Mouse (Mus musculus) embryonic fibroblast, embryonic 13.5 days (primary cell): ENCODE measurements around the gene Pknox1. TPM values are rescaled to one million over a fixed set of nuclear protein-coding genes. Genes with fewer than 3 reads are reported as not detected.

Experiments used
- H3K27ac ChIP-seq: 2 replicates; pipeline ENCODE4 v1.5.1; 2012; ENCODE audit warnings: low read length, control low read depth, inconsistent platforms; ENCODE audit not compliant: insufficient read depth
- H3K4me1 ChIP-seq: 2 replicates; pipeline ENCODE4 v1.6.1; 2011; ENCODE audit warnings: low read length; ENCODE audit not compliant: control insufficient read depth, insufficient read depth
- H3K4me3 ChIP-seq: 2 replicates; pipeline ENCODE4 v1.5.1; 2011; ENCODE audit warnings: mild to moderate bottlenecking, control low read depth, low read length; ENCODE audit not compliant: insufficient read depth
- CTCF ChIP-seq: IDR thresholded peaks from 2 replicates; pipeline ENCODE4 v1.5.1; 2011; ENCODE audit warnings: mild to moderate bottlenecking, control low read depth, low read length, moderate library complexity, borderline replicate concordance; ENCODE audit not compliant: insufficient read depth
- POLR2A ChIP-seq: IDR thresholded peaks from 2 replicates; pipeline ENCODE4 v1.6.1; 2011; ENCODE audit warnings: low read depth, mild to moderate bottlenecking, control low read depth, low read length, moderate library complexity
- polyA plus RNA-seq: library from polyadenylated mRNA; stranded (reverse); fragments of >200 nt; gene quantifications from 2 replicates; pipeline ENCODE4 v1.2.4, GENCODE M21; 2011; ENCODE audit warnings: low read depth; ENCODE audit not compliant: missing spikeins, insufficient read length

Gene Pknox1
- polyA plus RNA-seq, 1 experiment = 16.6 TPM

GRCm38 (mm10) chr17:31565141-31566056 is 865 bp downstream of the Pknox1 start:
- peak overlapping the region; percentile 62 for H3K4me3 ChIP-seq
- H3K4me1 ChIP-seq = peaks cover 9% of the 10 kb centered on the region
- TF ChIP-seq POLR2A (0 out of 2 replicates have a peak, but pooled peaks have one; percentile 27), CTCF (no peak)
- peak overlapping the region; percentile 79 for H3K27ac ChIP-seq

- H3K27ac ChIP-seq = no peak overlapping the region
- H3K4me1 ChIP-seq = peaks cover 15% of the 10 kb centered on the region
- peak overlapping the region; percentile 62 for H3K4me3 ChIP-seq
- TF ChIP-seq POLR2A = no peak
- no peak for TF ChIP-seq CTCF
These were observed 1.7 kb downstream of the Pknox1 start for GRCm38 (mm10) chr17:31566276-31566675.

- H3K27ac ChIP-seq = no peak overlapping the region
- TF ChIP-seq CTCF (no peak), POLR2A (no peak)
- H3K4me3 ChIP-seq = no peak overlapping the region
- peaks cover 15% of the 10 kb centered on the region for H3K4me1 ChIP-seq
These were observed 5.2 kb downstream of the Pknox1 start for GRCm38 (mm10) chr17:31569756-31570155.

- TF ChIP-seq CTCF = no peak
- TF ChIP-seq POLR2A = no peak
- no peak overlapping the region for H3K4me3 ChIP-seq
- peaks cover 15% of the 10 kb centered on the region for H3K4me1 ChIP-seq
- peak overlapping the region; percentile 62 for H3K27ac ChIP-seq
These were observed 5.9 kb downstream of the Pknox1 start for GRCm38 (mm10) chr17:31570321-31570925.

GRCm38 (mm10) chr17:31571689-31572088 is 7.2 kb downstream of the Pknox1 start:
- peaks cover 9% of the 10 kb centered on the region for H3K4me1 ChIP-seq
- TF ChIP-seq POLR2A (no peak), CTCF (no peak)
- no peak overlapping the region for H3K4me3 ChIP-seq
- H3K27ac ChIP-seq = no peak overlapping the region

- Histone ChIP-seq H3K4me3 (no peak overlapping the region), H3K27ac (no peak overlapping the region), H3K4me1 (peaks cover 5% of the 10 kb centered on the region)
- TF ChIP-seq CTCF (no peak), POLR2A (no peak)
These were observed 10.1 kb downstream of the Pknox1 start for GRCm38 (mm10) chr17:31574662-31575061.

- no peak overlapping the region for H3K27ac ChIP-seq
- no peaks in the 10 kb centered on the region for H3K4me1 ChIP-seq
- H3K4me3 ChIP-seq = no peak overlapping the region
- TF ChIP-seq CTCF (no peak), POLR2A (no peak)
These were observed 12.1 kb downstream of the Pknox1 start for GRCm38 (mm10) chr17:31576394-31577175.

- TF ChIP-seq CTCF (no peak), POLR2A (no peak)
- H3K4me1 ChIP-seq = peaks cover 3% of the 10 kb centered on the region; the same call in 1 of the 2 replicates
- no peak overlapping the region for H3K4me3 ChIP-seq
- no peak overlapping the region for H3K27ac ChIP-seq
These were observed 15.8 kb downstream of the Pknox1 start for GRCm38 (mm10) chr17:31580344-31580743.

- Histone ChIP-seq H3K27ac (no peak overlapping the region), H3K4me1 (peaks cover 3% of the 10 kb centered on the region; the same call in 1 of the 2 replicates), H3K4me3 (no peak overlapping the region)
- TF ChIP-seq POLR2A (no peak), CTCF (no peak)
These were observed 18.7 kb downstream of the Pknox1 start for GRCm38 (mm10) chr17:31583185-31583584.

GRCm38 (mm10) chr17:31583781-31584180 is 19.2 kb downstream of the Pknox1 start:
- Histone ChIP-seq H3K4me3 (no peak overlapping the region), H3K27ac (no peak overlapping the region), H3K4me1 (peaks cover 3% of the 10 kb centered on the region; the same call in 1 of the 2 replicates)
- TF ChIP-seq POLR2A = no peak
- TF ChIP-seq CTCF = no peak
